Comparison of ENCODE assay signal across 26 mouse cellular contexts in the genomic region with DNA sequence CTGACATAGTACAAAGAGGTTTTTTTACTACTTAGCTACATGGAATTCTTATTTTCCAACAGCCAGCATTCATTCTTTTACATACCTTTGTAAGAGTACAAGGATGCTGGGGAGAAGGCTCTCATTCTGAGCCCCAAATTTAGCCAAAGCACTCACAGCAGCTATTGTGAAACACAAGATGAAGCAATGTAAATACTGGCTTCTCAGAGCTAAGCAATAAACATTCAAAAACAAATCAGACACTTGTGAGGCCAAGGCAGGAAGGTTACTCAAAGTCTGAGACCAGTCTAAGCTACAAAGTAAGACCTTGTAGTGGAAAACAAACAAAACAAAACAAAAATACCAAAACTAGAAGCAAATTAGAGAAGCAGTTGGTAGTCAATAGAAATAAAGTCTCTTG.
"Had no signal": no experiment of that assay in that cellular context is flagged by ENCODE, and none has a peak within 500 bp of the region (broad histone marks: within the 10 kb centered on the region; RNA-seq: fewer than 3 reads in every experiment).

No protein-coding gene starts in this region.

- H3K4me3 ChIP-seq: heart, adult 2 months; heart, embryonic 13.5 days; heart, embryonic 15.5 days; hindbrain, embryonic 10.5 days; hindbrain, embryonic 12.5 days; intestine, embryonic 15.5 days; layer of hippocampus, adult 2 months; left cerebral cortex, adult 2 months; limb, embryonic 10.5 days; limb, embryonic 12.5 days; liver, embryonic 12.5 days had no signal

- H3K36me3 ChIP-seq: intestine, embryonic 15.5 days had no signal

- H3K4me1 ChIP-seq: heart, embryonic 13.5 days; heart, embryonic 15.5 days; hindbrain, embryonic 10.5 days; hindbrain, embryonic 12.5 days; intestine, embryonic 15.5 days; limb, embryonic 12.5 days; liver, embryonic 12.5 days had no signal

- H3K4me2 ChIP-seq: heart, embryonic 11.5 days; heart, embryonic 13.5 days; heart, embryonic 15.5 days; hindbrain, embryonic 12.5 days; hindbrain, embryonic 14.5 days; intestine, embryonic 15.5 days; limb, embryonic 12.5 days; liver, embryonic 12.5 days had no signal

- H3K9me3 ChIP-seq: heart, embryonic 13.5 days; heart, embryonic 15.5 days; hindbrain, embryonic 10.5 days; hindbrain, embryonic 12.5 days; intestine, embryonic 15.5 days; limb, embryonic 10.5 days; limb, embryonic 12.5 days; liver, embryonic 12.5 days had no signal

- H3K27me3 ChIP-seq: heart, embryonic 13.5 days; heart, embryonic 15.5 days; hindbrain, embryonic 12.5 days; intestine, embryonic 15.5 days; limb, embryonic 12.5 days; liver, embryonic 12.5 days had no signal

- H3K27ac ChIP-seq: heart, adult 2 months; heart, embryonic 13.5 days; heart, embryonic 15.5 days; hindbrain, embryonic 10.5 days; hindbrain, embryonic 12.5 days; hindbrain, embryonic 14.5 days; intestine, embryonic 15.5 days; layer of hippocampus, adult 2 months; left cerebral cortex, adult 2 months; limb, embryonic 10.5 days; limb, embryonic 12.5 days; liver, embryonic 12.5 days had no signal

- DNase-seq: gastrocnemius, postnatal 14 days; gastrocnemius, postnatal 36 days; heart, adult 11 months; heart, adult 2 months; heart, postnatal 14 days; heart, postnatal 4 days; kidney, adult 18-20 months; kidney, adult 8-10 months; kidney, postnatal 10 days; kidney, postnatal 25 days; kidney, postnatal 4 days had no signal

- H3K9ac ChIP-seq: heart, embryonic 13.5 days; heart, embryonic 15.5 days; hindbrain, embryonic 12.5 days; hindbrain, embryonic 14.5 days; intestine, embryonic 15.5 days; limb, embryonic 12.5 days; liver, embryonic 12.5 days had no signal

- ATAC-seq: hindbrain, embryonic 16.5 days; inflammation-experienced regulatory T-cells, adult 6 months; intestine, embryonic 15.5 days; intestine, postnatal 0 days; liver, embryonic 12.5 days had no signal
